Mouse (Mus musculus) liver, adult 2 months (tissue): ENCODE measurements around the gene Rad51b.

ENCODE experiments used
- CTCF ChIP-seq: fragments of 200-500 bp; IDR thresholded peaks from 2 replicates; pipeline ENCODE4 v1.5.1; 2011; ENCODE audit warnings: low read depth, low read length, control low read depth
- POLR2A ChIP-seq: fragments of 200-500 bp; IDR thresholded peaks from 2 replicates; pipeline ENCODE4 v1.6.1; 2011; ENCODE audit warnings: low read length, control low read depth; ENCODE audit not compliant: insufficient read depth; ENCODE audit errors: extremely low read depth

DNA sequence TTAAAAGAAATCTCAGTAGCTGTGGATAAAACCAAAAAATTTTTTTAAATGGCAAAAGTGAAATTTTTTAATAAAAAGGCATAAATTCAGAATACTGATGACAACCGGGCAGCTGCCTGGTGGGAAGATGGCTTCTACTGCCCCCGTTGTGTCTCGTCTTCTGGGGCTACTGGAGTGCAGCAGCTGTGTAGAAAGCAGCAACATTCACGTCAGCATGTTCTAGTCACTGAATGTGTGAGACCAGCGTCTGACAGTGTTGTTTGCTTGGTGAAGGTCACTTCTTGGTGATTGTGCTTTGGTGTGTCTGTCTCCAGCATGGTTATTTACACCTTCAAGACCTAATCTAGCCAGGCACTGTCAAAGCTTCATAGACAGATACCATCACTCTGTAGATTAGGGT is 56.3 kb downstream of the Rad51b start:
- TF ChIP-seq POLR2A (no peak), CTCF (no peak)
